Mouse (Mus musculus): Measurements from ENCODE around the gene Vmn2r97. TPM values are rescaled to one million over a fixed set of nuclear protein-coding genes. Genes with fewer than 3 reads are reported as not detected.
"Not testable (repeated sequence)": the region's sequence is repeated elsewhere in the genome, so short reads cannot be mapped to it uniquely, and the experiment has no call there.

Vmn2r97 gene
- not detected in 2 replicates for polyA plus RNA-seq (2015; fragmentation: Nextera tagmentation; extraction: Ambion mirVana)

GRCm38 (mm10) chr17:18914000-18914399 lies at the start of gene Vmn2r97:
Gene Vmn2r97, plus strand, starts transcription at chr17:18914300.
- H3K27me3 ChIP-seq (ENCODE audit: insufficient read depth, low read length); H3K9ac ChIP-seq (replicated peaks; ENCODE audit: low read length); H3K4me3 ChIP-seq (ENCODE audit: low read length); H3K36me3 ChIP-seq (ENCODE audit: insufficient read depth, low read length); H3K4me1 ChIP-seq (ENCODE audit: insufficient read depth, low read length); H3K27ac ChIP-seq (ENCODE audit: low read length); H3K4me2 ChIP-seq (replicated peaks; ENCODE audit: low read depth, low read length); H3K9me3 ChIP-seq (ENCODE audit: low read length); ATAC-seq (ENCODE audit: low FRiP score, low TSS enrichment): not testable (repeated sequence)
- WGBS = 68% methylated on average over 2 of the region's 2 CpGs

DNA sequence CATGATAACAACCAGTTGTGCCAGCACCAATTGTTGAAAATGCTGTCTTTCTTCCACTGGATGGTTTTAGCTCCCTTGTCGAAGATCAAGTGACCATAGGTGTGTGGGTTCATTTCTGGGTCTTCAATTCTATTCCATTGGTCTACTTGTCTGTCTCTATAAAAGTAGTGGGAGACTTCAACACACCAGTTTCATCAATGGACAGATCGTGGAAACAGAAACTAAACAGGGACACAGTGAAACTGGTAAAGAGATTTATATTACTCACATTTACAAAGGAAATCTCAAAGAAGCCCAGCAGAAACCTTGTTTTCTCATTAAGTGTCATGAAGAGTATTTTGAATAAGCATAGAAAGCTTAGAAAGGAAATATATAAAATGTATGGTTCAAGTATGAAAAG lies 31.7 kb upstream of the Vmn2r97 start:
- H3K27me3 ChIP-seq (ENCODE audit: insufficient read depth, low read length); H3K4me3 ChIP-seq (ENCODE audit: low read length); H3K9me3 ChIP-seq (ENCODE audit: low read length); ATAC-seq (ENCODE audit: low FRiP score, low TSS enrichment); H3K36me3 ChIP-seq (ENCODE audit: insufficient read depth, low read length); H3K9ac ChIP-seq (replicated peaks; ENCODE audit: low read length); H3K4me1 ChIP-seq (ENCODE audit: insufficient read depth, low read length); H3K4me2 ChIP-seq (replicated peaks; ENCODE audit: low read depth, low read length); H3K27ac ChIP-seq (ENCODE audit: low read length): not testable (repeated sequence)
- 83% methylated on average over 1 of the region's 2 CpGs for WGBS

DNA sequence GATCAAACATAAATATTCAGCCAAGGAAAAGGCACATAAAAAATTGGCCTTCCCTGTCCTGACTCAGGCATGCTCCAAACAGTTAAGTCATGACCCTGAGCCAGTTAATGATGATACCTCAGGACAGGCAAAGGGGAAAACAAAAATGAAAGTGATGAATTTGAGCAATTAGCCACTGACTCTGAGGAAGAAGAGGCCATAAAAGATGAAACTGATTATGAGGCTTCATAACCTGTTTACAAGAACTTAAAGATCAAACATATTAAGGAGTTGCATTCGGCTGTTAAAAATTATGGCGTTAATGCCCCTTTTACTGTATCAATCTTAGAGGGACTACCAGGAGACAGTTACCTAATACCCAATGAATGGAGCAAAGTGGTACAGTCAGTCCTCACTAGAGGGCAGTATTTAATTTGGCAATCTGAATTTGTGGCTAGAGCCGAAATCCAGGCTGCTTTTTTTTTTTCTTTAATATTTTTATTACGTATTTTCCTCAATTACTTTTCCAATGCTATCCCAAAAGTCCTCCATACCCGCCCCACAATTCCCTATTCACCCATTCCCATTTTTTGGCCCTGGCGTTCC lies 24.3 kb upstream of the Vmn2r97 start:
- H3K4me3 ChIP-seq (ENCODE audit: low read length) = no peak overlapping the region
- no peak overlapping the region for H3K4me2 ChIP-seq (replicated peaks; ENCODE audit: low read depth, low read length)
- no peaks in the 10 kb centered on the region for H3K27me3 ChIP-seq (ENCODE audit: insufficient read depth, low read length)
- H3K4me1 ChIP-seq (ENCODE audit: insufficient read depth, low read length) = no peaks in the 10 kb centered on the region
- no peaks in the 10 kb centered on the region for H3K36me3 ChIP-seq (ENCODE audit: insufficient read depth, low read length)
- peaks cover 3% of the 10 kb centered on the region for H3K9me3 ChIP-seq (ENCODE audit: low read length)
- ATAC-seq (ENCODE audit: low FRiP score, low TSS enrichment) = no peak
- no peak overlapping the region for H3K27ac ChIP-seq (ENCODE audit: low read length)
- H3K9ac ChIP-seq (replicated peaks; ENCODE audit: low read length) = no peak overlapping the region
- WGBS = 84% methylated on average over 6 of the region's 6 CpGs

GRCm38 (mm10) chr17:18957800-18958199 lies 43.7 kb downstream of the Vmn2r97 start:
- H3K27ac ChIP-seq (ENCODE audit: low read length); H3K4me3 ChIP-seq (ENCODE audit: low read length): not testable (repeated sequence)
- 69% methylated on average over 1 of the region's 1 CpGs for WGBS

DNA sequence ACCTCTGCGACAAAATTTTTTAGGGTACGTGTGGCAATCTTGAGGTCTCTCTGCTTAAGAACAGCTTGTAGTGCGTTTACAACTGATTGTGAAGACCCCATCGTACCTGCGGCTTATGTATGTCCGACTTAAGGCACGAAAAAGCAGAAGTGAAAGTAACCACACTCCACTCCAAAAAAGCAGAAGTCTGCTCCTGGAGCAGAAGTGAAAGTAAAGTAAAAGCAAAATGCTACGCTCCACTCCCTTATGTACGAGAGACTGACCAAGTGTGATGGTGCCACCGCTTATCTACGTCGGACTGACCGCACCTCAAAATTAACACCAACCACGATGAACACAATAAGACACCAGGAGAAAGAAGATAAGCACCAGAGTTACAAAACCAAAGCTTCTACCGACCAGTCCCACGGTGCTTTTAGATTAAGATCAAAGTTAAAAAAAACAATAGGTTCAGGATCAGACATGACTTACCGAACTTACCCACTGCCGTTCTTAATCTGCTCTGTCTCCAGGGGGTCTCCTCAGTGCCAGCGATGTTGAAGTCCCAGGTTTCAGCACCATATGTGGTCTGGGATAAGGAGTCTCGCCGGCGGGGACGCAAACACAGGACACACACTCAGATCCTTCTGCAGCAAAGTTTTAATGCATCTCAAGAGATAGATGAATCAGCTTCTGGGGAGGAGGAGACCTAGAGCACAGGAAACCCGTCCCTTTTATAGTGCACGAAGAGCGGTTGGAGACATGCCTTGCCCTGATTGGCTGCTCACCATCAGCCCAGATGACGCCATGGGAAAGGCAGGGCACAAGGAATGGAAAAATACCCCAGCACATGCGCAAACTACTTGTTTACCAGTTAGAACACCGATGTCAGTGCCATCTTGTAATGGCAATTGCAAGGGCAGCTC lies 54.5 kb downstream of the Vmn2r97 start:
- no peak overlapping the region for H3K27ac ChIP-seq (ENCODE audit: low read length)
- WGBS = 92% methylated on average over 29 of the region's 29 CpGs
- H3K4me1 ChIP-seq (ENCODE audit: insufficient read depth, low read length) = no peaks in the 10 kb centered on the region
- no peak overlapping the region for H3K9ac ChIP-seq (replicated peaks; ENCODE audit: low read length)
- H3K4me2 ChIP-seq (replicated peaks; ENCODE audit: low read depth, low read length) = no peak overlapping the region
- no peak for ATAC-seq (ENCODE audit: low FRiP score, low TSS enrichment)
- peaks cover 34% of the 10 kb centered on the region for H3K9me3 ChIP-seq (ENCODE audit: low read length)
- no peaks in the 10 kb centered on the region for H3K36me3 ChIP-seq (ENCODE audit: insufficient read depth, low read length)
- no peak overlapping the region for H3K4me3 ChIP-seq (ENCODE audit: low read length)
- no peaks in the 10 kb centered on the region for H3K27me3 ChIP-seq (ENCODE audit: insufficient read depth, low read length)

More at GRCm38 (mm10) chr17:18957800-18958199, 43.7 kb downstream of the Vmn2r97 start:
- not testable (repeated sequence) for H3K36me3 ChIP-seq (ENCODE audit: insufficient read depth, low read length); H3K4me2 ChIP-seq (replicated peaks; ENCODE audit: low read depth, low read length); H3K4me1 ChIP-seq (ENCODE audit: insufficient read depth, low read length); H3K9ac ChIP-seq (replicated peaks; ENCODE audit: low read length); H3K27me3 ChIP-seq (ENCODE audit: insufficient read depth, low read length); ATAC-seq (ENCODE audit: low FRiP score, low TSS enrichment)
- peaks cover 23% of the 10 kb centered on the region for H3K9me3 ChIP-seq (ENCODE audit: low read length)

Other genes starting within 250 kb of the Vmn2r97 start
- not detected in 2 replicates for gene Vmn2r98, start 139.2 kb downstream of the Vmn2r97 start, polyA plus RNA-seq (2015; fragmentation: Nextera tagmentation; extraction: Ambion mirVana)